Mouse (Mus musculus) CH12.LX (cell line): Measurements from ENCODE around the gene Gm20388. TPM values are rescaled to one million over a fixed set of nuclear protein-coding genes. Genes with fewer than 3 reads are reported as not detected.

Experiments used
- DNase-seq: peaks from one replicate; pipeline ENCODE4 v3.0.0-alpha.2; 2013; ENCODE audit errors: extremely low read depth
- H3K27ac ChIP-seq: 2 replicates; pipeline ENCODE4 v1.5.1; 2012; ENCODE audit warnings: low read depth, mild to moderate bottlenecking, control low read depth, moderate library complexity; ENCODE audit not compliant: insufficient read depth
- H3K27me3 ChIP-seq: replicated peaks from 2 replicates; pipeline ENCODE3; 2012; ENCODE audit warnings: inconsistent platforms
- H3K36me3 ChIP-seq, 2 experiments: replicated peaks in 1 of 2; 2 replicates each; pipeline versions ENCODE3 to v1.6.1; 2012; ENCODE audit warnings: inconsistent platforms in 1 of 2, low read length in 1 of 2, mild to moderate bottlenecking in 1 of 2, mixed read lengths in 1 of 2, moderate library complexity in 1 of 2; ENCODE audit not compliant: control insufficient read depth in 1 of 2, insufficient read depth in 1 of 2
- H3K4me1 ChIP-seq, 2 experiments: 2 replicates each; pipeline ENCODE4 v1.6.1; 2012; ENCODE audit warnings: inconsistent platforms in 1 of 2, moderate library complexity in 1 of 2; ENCODE audit not compliant: insufficient read depth in 2 of 2, control insufficient read depth in 1 of 2
- H3K4me2 ChIP-seq: 2 replicates; pipeline ENCODE4 v1.6.1; 2012; ENCODE audit warnings: low read depth, mild to moderate bottlenecking, control low read depth; ENCODE audit not compliant: poor library complexity, insufficient read depth, severe bottlenecking
- H3K4me3 ChIP-seq, 3 experiments: fragments of 150-350 bp in 1 of 3; sonication (generic) in 1 of 3; replicated peaks in 1 of 3; 2 replicates each; pipeline versions ENCODE3 to v1.5.1; 2011 to 2012; ENCODE audit warnings: low read depth in 2 of 3, low read length in 2 of 3, mild to moderate bottlenecking in 2 of 3, moderate library complexity in 2 of 3, control low read depth in 1 of 3, improper control_type of control experiment in 1 of 3, inconsistent platforms in 1 of 3, mixed read lengths in 1 of 3; ENCODE audit not compliant: poor library complexity in 1 of 3
- H3K79me2 ChIP-seq: replicated peaks from 2 replicates; pipeline ENCODE4 v1.6.1; 2012; ENCODE audit warnings: mild to moderate bottlenecking, moderate library complexity; ENCODE audit not compliant: control insufficient read depth, poor library complexity, insufficient read depth, severe bottlenecking; ENCODE audit errors: extremely low read depth
- H3K9ac ChIP-seq: 2 replicates; pipeline ENCODE4 v1.6.1; 2012; ENCODE audit warnings: low read depth, mild to moderate bottlenecking, control low read depth, moderate library complexity; ENCODE audit not compliant: insufficient read depth
- H3K9me3 ChIP-seq: replicated peaks from 2 replicates; pipeline ENCODE3; 2012; ENCODE audit warnings: low read length, inconsistent platforms, mixed read lengths
- BHLHE40 ChIP-seq: IDR thresholded peaks from 2 replicates; pipeline ENCODE4 v1.6.1; 2011; ENCODE audit warnings: mild to moderate bottlenecking, low read depth, low read length, improper control_type of control experiment
- CHD1 ChIP-seq: IDR thresholded peaks from 2 replicates; pipeline ENCODE4 v1.6.1; 2012; ENCODE audit warnings: low read depth, low read length, improper control_type of control experiment, inconsistent platforms
- E2F4 ChIP-seq: IDR thresholded peaks from 2 replicates; pipeline ENCODE4 v1.6.1; 2011; ENCODE audit warnings: low read depth, low read length, improper control_type of control experiment; ENCODE audit not compliant: insufficient replicate concordance
- ELF1 ChIP-seq: IDR thresholded peaks from 2 replicates; pipeline ENCODE4 v1.6.1; 2014; ENCODE audit warnings: low read depth, mild to moderate bottlenecking, inconsistent platforms, low read length, improper control_type of control experiment
- HCFC1 ChIP-seq: IDR thresholded peaks from 2 replicates; pipeline ENCODE4 v1.6.1; 2012; ENCODE audit warnings: low read depth, mild to moderate bottlenecking, inconsistent platforms, low read length, improper control_type of control experiment
- IRF4 ChIP-seq: IDR thresholded peaks from 2 replicates; pipeline ENCODE4 v1.6.1; 2014; ENCODE audit warnings: low read depth, mild to moderate bottlenecking, inconsistent platforms, low read length, improper control_type of control experiment
- JUN ChIP-seq: IDR thresholded peaks from 2 replicates; pipeline ENCODE4 v1.6.1; 2011; ENCODE audit warnings: low read depth, mild to moderate bottlenecking, low read length, improper control_type of control experiment, moderate library complexity; ENCODE audit not compliant: insufficient read depth
- JUND ChIP-seq: conservative IDR thresholded peaks from 2 replicates; pipeline ENCODE4 v1.6.1; 2011; ENCODE audit warnings: low read depth, low read length, improper control_type of control experiment
- MAFK ChIP-seq: IDR thresholded peaks from 2 replicates; pipeline ENCODE4 v1.6.1; 2011; ENCODE audit warnings: low read length, improper control_type of control experiment; ENCODE audit not compliant: insufficient replicate concordance
- MAZ ChIP-seq: IDR thresholded peaks from 2 replicates; pipeline ENCODE4 v1.6.1; 2012; ENCODE audit warnings: low read depth, mild to moderate bottlenecking, inconsistent platforms, low read length, improper control_type of control experiment, moderate library complexity
- MEF2A ChIP-seq: IDR thresholded peaks from 2 replicates; pipeline ENCODE4 v1.6.1; 2014; ENCODE audit warnings: low read depth, mild to moderate bottlenecking, inconsistent platforms, low read length, improper control_type of control experiment, borderline replicate concordance
- PAX5 ChIP-seq: IDR thresholded peaks from 2 replicates; pipeline ENCODE4 v1.6.1; 2012; ENCODE audit warnings: low read length, inconsistent platforms, mixed read lengths
- POLR2A ChIP-seq: IDR thresholded peaks from 2 replicates; pipeline ENCODE4 v1.6.1; 2011; ENCODE audit warnings: low read depth, mild to moderate bottlenecking, improper control_type of control experiment, low read length
- RAD21 ChIP-seq: IDR thresholded peaks from 2 replicates; pipeline ENCODE4 v1.6.1; 2011; ENCODE audit warnings: low read depth, mild to moderate bottlenecking, low read length, improper control_type of control experiment, moderate library complexity
- TCF12 ChIP-seq: IDR thresholded peaks from 2 replicates; pipeline ENCODE4 v1.6.1; 2014; ENCODE audit warnings: low read depth, mild to moderate bottlenecking, inconsistent platforms, low read length, improper control_type of control experiment
- UBTF ChIP-seq: IDR thresholded peaks from 2 replicates; pipeline ENCODE4 v1.6.1; 2012; ENCODE audit warnings: low read depth, mild to moderate bottlenecking, inconsistent platforms, low read length, improper control_type of control experiment, moderate library complexity
- USF1 ChIP-seq: IDR thresholded peaks from 2 replicates; pipeline ENCODE4 v1.6.1; 2014; ENCODE audit warnings: low read depth, mild to moderate bottlenecking, inconsistent platforms, low read length, improper control_type of control experiment
- ZC3H11A ChIP-seq: IDR thresholded peaks from 2 replicates; pipeline ENCODE4 v1.6.1; 2012; ENCODE audit warnings: low read depth, mild to moderate bottlenecking, inconsistent platforms, low read length, improper control_type of control experiment
- ZMIZ1 ChIP-seq: IDR thresholded peaks from 2 replicates; pipeline ENCODE4 v1.6.1; 2012; ENCODE audit warnings: low read depth, mild to moderate bottlenecking, inconsistent platforms, low read length, improper control_type of control experiment
- ZNF384 ChIP-seq: IDR thresholded peaks from 2 replicates; pipeline ENCODE4 v1.6.1; 2012; ENCODE audit warnings: low read depth, low read length, improper control_type of control experiment, inconsistent platforms
- dilution Hi-C: fragments of 300-500 bp; cut with MboI; formaldehyde crosslinking; loops from 2 replicates; pipeline ENCODE4 v1.14.3; 2020; ENCODE audit warnings: low sequenced_read_pairs; ENCODE audit not compliant: extremely low pct_unique_long_range_greater_than_20kb, extremely low pct_ligation_motif_present
- in situ Hi-C: fragments of 300-500 bp; cut with MboI; formaldehyde crosslinking; loops from 3 replicates; pipeline ENCODE4 v1.14.3; 2019; ENCODE audit warnings: low sequenced_read_pairs, low pct_ligation_motif_present, low pct_unique_long_range_greater_than_20kb, mixed read lengths
- polyA plus RNA-seq: library from polyadenylated mRNA; unstranded; fragments of >175 nt; gene quantifications from 2 replicates; pipeline ENCODE4 v1.2.1, GENCODE M21; 2012; ENCODE audit warnings: low read depth; ENCODE audit not compliant: insufficient read length
- total RNA-seq, 2 experiments: library from RNA; depleted of rRNA; stranded (reverse); fragments of 300-350 nt in 1 of 2; fragments of >200 nt in 1 of 2; gene quantifications; 2 replicates each; pipeline ENCODE4 v1.2.3; 2012 to 2014

Gene Gm20388
- total and polyA plus RNA-seq, 3 experiments, result 14.8 to 26.3 (median 22.2) TPM

DNA sequence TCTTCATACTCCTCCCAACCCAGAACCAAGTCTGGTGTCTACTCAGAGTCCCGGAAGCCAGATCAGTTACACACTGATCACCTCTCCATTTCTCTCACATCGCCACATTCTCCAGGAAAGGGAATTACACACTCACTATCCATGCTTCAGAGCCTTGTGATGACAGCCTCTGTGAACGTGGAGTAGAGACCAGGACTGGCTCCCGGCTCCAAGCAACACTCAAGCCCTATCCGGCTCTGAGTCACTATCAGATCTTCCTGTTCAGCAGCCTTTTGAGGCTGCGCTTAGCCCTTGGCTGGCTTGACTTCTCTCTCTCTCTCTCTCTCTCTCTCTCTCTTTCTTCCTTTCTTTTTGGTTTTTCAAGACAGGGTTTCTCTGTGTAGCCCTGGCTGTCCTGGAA lies 3962.7 kb downstream of the Gm20388 start:
- dilution Hi-C loops (no loop called here), in situ Hi-C loops (no loop called here)

DNA sequence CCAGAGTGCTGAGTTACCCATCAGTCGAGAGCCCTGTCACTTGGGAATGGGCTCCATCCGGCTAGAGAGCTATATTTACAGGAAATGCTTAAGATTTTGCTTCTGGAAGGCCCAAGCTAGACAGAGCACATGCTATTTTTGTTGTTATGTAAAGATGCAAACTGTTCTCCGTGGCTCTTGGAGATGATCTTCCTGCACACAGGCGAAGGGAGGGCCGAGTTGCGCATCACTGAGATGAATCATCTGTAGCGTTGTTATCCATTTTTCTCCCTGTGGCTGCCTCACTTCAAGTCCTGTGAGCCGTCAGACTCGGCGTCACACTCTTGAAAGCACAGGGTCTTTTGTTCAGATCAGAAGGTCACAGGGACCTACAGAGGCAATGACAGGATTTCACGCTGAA lies 3963.7 kb downstream of the Gm20388 start:
- Histone ChIP-seq H3K4me2 (no peak overlapping the region), H3K4me1 (peaks cover 0 to 9% of the 10 kb centered on the region in 2 experiments; a peak in 1 of 4 replicates), H3K9ac (no peak overlapping the region), H3K36me3 (no peaks in the 10 kb centered on the region), H3K79me2 (no peaks in the 10 kb centered on the region), H3K27me3 (peaks cover 13% of the 10 kb centered on the region), H3K27ac (no peak overlapping the region), H3K4me3 (no peak overlapping the region), H3K9me3 (no peaks in the 10 kb centered on the region)
- no peak for DNase-seq
- TF ChIP-seq MEF2A, result no peak
- no peak for TF ChIP-seq USF1
- TF ChIP-seq JUN, result no peak
- no peak for TF ChIP-seq MAZ
- no peak for TF ChIP-seq PAX5
- TF ChIP-seq ZC3H11A, result no peak
- no peak for TF ChIP-seq TCF12
- in situ Hi-C loops, result no loop called here
- dilution Hi-C loops, result no loop called here

More for the DNA sequence above, 3962.7 kb downstream of the Gm20388 start:
- H3K9ac ChIP-seq, result no peak overlapping the region
- DNase-seq, result no peak
- no peak overlapping the region for H3K4me3 ChIP-seq
- no peak overlapping the region for H3K27ac ChIP-seq
- no peak for TF ChIP-seq JUN
- TF ChIP-seq E2F4, result no peak
- no peak for TF ChIP-seq UBTF
- no peak for TF ChIP-seq POLR2A
- no peak for TF ChIP-seq ZC3H11A
- TF ChIP-seq IRF4, result no peak
- no peak for TF ChIP-seq JUND
- no peak for TF ChIP-seq PAX5
- TF ChIP-seq HCFC1, result no peak
- TF ChIP-seq MAFK, result no peak
- TF ChIP-seq RAD21, result no peak
- no peak for TF ChIP-seq CHD1
- no peak for TF ChIP-seq ZMIZ1
- TF ChIP-seq TCF12, result no peak
- no peak for TF ChIP-seq ZNF384
- no peak for TF ChIP-seq ELF1
- TF ChIP-seq BHLHE40, result no peak
- H3K36me3 ChIP-seq, result no peaks in the 10 kb centered on the region
- peaks cover 0 to 5% of the 10 kb centered on the region in 2 experiments; a peak in 1 of 4 replicates for H3K4me1 ChIP-seq
- no peaks in the 10 kb centered on the region for H3K9me3 ChIP-seq
- H3K79me2 ChIP-seq, result no peaks in the 10 kb centered on the region
- H3K27me3 ChIP-seq, result peaks cover 11% of the 10 kb centered on the region
- no peak overlapping the region for H3K4me2 ChIP-seq
